Mouse (Mus musculus): ENCODE results near the gene Tdrd9. TPM values are rescaled to one million over a fixed set of nuclear protein-coding genes. Genes with fewer than 3 reads are reported as not detected.

Tdrd9 gene
- total RNA-seq, 2 experiments from 2014 or later, result 0.39 TPM; not detected in 1

Small RNAs within 50 kb of the gene (microRNA-seq; reads per million reads assigned to microRNA genes)
- gene Mir3073a (not detected), gene Mir3073b (not detected)

Other genes with a start within 250 kb of the Tdrd9 start
- 100 to 1,000 TPM; 783 to 837 TPM for gene Klc1, start 212.7 kb upstream of the Tdrd9 start, total RNA-seq (2021)
- 1 to 10 TPM; 4.6 TPM for gene Xrcc3, start 157.7 kb upstream of the Tdrd9 start, total RNA-seq (2021)
- 10 to 100 TPM; 22.8 to 23.1 TPM for gene Zfyve21, start 157.4 kb upstream of the Tdrd9 start, total RNA-seq (2021)
- 10 to 100 TPM; 60.8 to 65.6 TPM for gene Ppp1r13b, start 63.4 kb upstream of the Tdrd9 start, total RNA-seq (2021)
- 100 to 1,000 TPM; 339 to 346 TPM for gene Atp5mpl, start 4.6 kb upstream of the Tdrd9 start, total RNA-seq (2021)
- under 1 TPM in 1 of 2 experiments, not detected in 1; 0.32 TPM for gene Rd3l, start 9.8 kb downstream of the Tdrd9 start, total RNA-seq (2021)
- 1 to 10 TPM; 2.4 to 4.5 TPM for gene Aspg, start 135.1 kb downstream of the Tdrd9 start, total RNA-seq (2021)
- gene Kif26a, start 174.6 kb downstream of the Tdrd9 start, total RNA-seq (2021), result 1 to 10 TPM; 5.1 to 5.3 TPM